Mouse (Mus musculus): Measurements from ENCODE around the gene Gm9803.

Gene Gm9803

DNA sequence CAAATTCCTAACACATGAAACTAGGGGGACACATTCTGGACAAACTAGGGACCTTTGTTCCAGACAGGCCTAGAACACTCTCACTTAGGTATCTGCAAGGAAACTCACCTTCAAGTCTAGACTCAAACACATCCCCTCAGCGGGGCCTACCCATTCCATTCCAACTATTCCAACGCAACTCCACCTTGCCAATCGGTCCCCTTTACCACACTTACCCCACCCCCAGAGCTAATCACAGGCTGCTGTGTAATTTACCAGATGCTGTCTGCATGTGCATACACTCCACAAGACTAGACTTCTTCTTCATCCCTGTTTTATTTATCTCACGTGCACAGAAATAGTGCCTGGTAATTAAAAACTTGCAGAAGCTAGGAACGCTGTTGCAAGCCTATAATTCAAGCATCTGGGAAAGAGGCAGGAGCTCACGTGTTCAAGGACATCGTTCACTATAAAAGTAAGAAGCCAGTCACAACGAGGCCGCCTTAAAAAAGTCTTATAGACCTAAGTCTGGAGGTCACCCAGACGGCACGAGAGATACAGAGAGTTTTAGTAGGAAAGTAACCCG lies 15.9 kb downstream of the Gm9803 start:
- no peak for TF ChIP-seq GATA4 (IDR thresholded peaks at IDR 0.05; ENCODE audit: insufficient replicate concordance, low read length)

DNA sequence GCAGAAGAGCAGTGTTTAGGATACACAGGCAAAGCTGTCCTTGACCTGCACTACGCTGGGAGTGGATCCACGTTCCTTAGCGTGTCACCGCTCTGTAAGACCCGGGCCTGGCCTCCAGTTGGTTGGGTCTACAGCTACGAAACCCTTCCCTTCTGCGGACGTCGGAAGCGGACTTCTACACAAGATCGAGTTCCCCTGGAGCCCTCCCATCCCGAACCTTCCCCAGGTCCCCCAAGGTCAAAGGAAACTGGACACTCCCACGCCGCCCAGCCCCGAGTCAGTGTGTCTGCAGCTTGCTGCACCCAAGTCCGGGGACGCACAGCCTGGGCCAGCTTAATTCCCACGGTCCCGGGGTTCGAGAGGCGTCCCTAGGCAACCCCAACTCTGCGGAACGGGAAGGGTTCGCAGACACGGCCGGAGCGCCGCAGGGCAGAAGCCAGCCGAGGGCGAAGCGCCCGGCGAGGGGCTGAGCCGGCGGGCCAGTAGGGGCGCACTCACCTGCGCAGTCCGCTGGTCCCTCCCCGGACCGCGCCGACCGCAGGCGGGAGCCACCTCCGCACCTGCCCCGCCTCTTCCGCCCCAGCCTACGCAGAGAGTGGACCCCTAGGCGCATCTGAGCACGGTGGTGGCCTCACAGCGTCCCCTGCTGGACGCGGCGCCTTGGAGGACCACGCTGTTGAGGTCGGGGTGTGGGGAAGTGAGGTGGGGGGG lies 16.7 kb downstream of the Gm9803 start, which contains the start of gene 1700021F05Rik:
1700021F05Rik (minus strand) TSS at position 553 of the 711 bp plus-strand sequence.
- TF ChIP-seq GATA4 (IDR thresholded peaks at IDR 0.05; ENCODE audit: insufficient replicate concordance, low read length), result peak; percentile 45; the same call in 1 of the 2 replicates

DNA sequence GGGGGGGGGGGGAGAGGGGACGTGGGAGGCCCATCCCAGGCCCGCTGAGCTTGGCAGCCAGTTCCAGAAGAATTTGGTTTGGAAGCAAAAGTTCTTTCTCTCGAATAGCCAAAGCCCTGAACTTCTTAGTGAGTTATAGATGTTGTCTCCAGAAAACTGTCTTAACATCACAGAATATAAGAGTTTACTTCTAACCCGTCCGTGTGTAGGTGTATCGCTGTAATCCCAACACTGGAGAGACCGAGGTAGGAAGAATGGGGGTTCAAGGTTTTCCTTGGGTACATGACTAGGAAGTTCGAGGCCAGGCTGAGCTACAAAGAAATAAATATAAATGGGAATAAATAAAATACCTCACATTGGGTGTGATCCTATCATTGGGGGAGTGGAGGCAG lies 17.3 kb downstream of the Gm9803 start:
- TF ChIP-seq GATA4 (IDR thresholded peaks at IDR 0.05; ENCODE audit: insufficient replicate concordance, low read length), result no peak

DNA sequence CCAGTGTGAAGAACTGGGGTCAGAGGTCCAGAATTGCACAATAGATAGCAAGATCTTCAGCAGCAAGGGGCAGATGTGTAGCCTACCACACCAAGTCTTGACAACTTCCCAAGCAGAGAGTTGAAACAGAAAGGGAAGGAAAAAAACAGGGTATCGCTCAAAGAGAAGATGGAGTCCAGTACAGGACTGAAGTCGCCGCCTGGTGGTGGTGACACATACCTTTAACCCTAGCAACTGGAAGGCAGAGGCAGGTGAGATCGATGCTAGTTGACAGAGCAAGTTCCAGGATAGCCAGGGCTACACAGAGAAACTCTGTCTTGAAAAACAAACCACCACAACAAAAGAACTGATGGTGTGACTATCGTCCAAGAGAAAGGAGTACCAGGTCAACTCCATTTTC lies 25.5 kb downstream of the Gm9803 start:
- no peak for TF ChIP-seq GATA4 (IDR thresholded peaks at IDR 0.05; ENCODE audit: insufficient replicate concordance, low read length)

DNA sequence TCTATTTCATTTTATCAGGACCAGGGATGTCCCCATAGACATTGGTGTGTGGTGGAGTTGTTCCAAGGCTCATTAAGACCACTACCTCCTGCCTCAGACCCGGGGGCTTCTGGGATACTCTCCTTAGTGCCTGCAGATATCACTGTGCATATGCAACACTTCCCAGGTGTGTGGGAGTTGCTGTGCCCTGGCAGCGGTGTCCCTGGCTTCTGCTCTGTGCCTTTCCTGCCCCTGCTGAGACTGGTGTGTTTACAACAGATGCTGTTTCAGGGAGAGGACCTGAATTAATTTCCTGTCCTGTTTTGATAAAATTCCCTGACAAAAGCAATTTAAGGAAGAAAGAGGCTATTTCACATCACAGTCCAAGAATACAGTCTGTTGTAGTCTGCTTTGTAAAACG lies 27.0 kb downstream of the Gm9803 start:
- TF ChIP-seq GATA4 (IDR thresholded peaks at IDR 0.05; ENCODE audit: insufficient replicate concordance, low read length), result no peak

DNA sequence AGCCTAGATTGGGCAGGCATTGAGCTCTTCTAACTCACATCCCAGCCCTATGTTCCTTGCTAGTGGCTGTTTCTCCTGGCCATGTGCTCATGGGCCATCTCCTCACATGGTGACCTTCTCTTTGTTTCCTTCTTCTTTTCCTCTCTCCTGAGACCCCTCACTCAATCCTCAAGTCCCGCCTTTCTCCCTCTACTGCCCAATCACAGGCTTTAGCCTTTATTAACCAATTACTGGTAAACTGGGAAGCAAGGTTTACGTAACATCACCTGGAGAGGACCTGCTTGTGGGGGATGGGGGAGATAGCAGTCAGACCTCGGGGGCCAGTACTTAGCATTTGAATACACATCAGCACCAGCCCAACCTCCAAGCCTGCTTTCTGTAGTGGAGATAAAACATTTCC lies 27.5 kb downstream of the Gm9803 start:
- TF ChIP-seq GATA4 (IDR thresholded peaks at IDR 0.05; ENCODE audit: insufficient replicate concordance, low read length), result no peak

DNA sequence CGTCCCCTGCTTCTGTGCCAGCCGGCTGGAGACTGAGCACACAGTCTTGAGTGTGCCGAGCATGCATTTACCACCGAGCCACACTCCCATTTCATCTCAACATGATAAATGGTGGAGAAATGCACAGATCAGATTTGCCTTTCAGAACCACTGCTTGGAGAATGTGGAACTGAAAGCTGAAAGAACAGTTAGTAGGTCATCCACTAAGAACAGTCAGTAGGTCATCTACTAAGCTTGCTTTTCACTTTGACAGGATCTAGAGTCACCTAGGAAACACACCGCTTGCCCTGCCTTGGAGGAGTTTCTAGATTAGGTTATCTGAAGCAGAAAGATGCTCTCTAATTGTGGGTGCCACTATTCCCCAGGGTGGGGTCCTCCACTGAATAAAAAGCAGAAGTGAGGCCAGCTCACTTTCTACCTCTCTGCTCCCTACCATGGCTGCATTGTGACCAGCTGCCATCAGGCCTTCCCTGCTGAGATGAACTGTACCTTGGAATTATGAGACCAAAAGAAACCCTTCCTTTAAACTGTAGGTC lies 33.8 kb downstream of the Gm9803 start:
- TF ChIP-seq GATA4 (IDR thresholded peaks at IDR 0.05; ENCODE audit: insufficient replicate concordance, low read length), result no peak

DNA sequence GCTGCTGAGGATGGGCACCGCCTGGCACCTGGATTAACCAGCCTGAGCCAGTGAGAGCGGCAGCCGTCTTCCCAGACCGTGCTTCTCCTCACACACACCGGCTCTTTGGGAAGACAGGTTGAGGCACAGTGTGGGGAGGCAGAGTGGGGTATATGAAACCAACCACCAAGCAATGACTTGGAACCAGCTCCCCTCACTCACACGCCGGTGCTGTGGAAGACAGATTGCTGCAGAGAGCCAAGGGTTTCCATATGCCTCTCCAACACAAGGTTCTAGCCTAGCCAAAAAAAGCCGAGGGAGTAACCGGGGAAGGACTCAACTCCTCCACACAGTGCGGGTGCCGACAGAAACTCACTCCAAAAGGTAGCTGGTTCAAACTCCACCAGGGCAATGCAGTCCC lies 35.4 kb downstream of the Gm9803 start:
- no peak for TF ChIP-seq GATA4 (IDR thresholded peaks at IDR 0.05; ENCODE audit: insufficient replicate concordance, low read length)

DNA sequence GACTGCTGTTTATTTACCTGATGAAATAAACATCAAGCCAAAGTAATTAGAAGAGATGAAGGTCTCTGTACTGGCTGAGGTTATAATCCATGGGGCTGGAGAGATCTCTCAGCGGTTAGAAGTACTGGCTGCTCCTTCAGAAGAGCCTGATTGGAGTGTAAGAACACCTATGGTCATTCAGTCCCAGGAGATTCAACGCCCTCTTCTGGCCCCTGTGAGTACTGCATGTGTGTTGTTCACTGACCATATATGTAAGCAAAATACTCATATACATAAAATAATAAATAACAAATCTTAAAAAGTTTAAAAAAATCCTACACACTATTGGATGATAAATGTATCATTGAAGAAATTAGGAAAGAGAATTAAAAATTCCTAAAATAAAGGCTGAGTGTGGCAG lies 36.9 kb downstream of the Gm9803 start:
- TF ChIP-seq GATA4 (IDR thresholded peaks at IDR 0.05; ENCODE audit: insufficient replicate concordance, low read length), result no peak

DNA sequence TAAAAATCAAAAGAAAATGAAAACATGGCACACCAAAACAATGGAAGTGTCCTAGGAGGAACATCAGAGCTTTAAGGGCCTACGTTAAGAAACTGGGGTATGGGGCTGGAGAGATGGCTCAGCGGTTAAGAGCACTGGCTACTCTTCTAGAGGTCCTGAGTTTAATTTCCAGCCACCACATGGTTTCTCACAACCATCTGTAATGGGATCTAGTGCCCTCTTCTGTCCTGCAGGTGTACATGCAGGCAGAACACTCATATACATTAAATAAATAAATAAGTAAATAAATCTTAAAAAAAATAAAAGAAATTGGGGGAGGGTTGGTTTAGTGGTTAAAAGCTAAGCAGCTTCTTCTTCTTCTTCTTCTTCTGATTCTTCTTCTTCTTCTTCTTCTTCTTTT lies 37.4 kb downstream of the Gm9803 start:
- TF ChIP-seq GATA4 (IDR thresholded peaks at IDR 0.05; ENCODE audit: insufficient replicate concordance, low read length), result no peak
